Mouse (Mus musculus): ENCODE measurements around the gene Rufy1. TPM values are rescaled to one million over a fixed set of nuclear protein-coding genes. Genes with fewer than 3 reads are reported as not detected.
"Not testable (repeated sequence)": the region's sequence is repeated elsewhere in the genome, so short reads cannot be mapped to it uniquely, and the experiment has no call there.

The Rufy1 gene
- polyA plus RNA-seq, 1 experiment, result 2.3 TPM

DNA sequence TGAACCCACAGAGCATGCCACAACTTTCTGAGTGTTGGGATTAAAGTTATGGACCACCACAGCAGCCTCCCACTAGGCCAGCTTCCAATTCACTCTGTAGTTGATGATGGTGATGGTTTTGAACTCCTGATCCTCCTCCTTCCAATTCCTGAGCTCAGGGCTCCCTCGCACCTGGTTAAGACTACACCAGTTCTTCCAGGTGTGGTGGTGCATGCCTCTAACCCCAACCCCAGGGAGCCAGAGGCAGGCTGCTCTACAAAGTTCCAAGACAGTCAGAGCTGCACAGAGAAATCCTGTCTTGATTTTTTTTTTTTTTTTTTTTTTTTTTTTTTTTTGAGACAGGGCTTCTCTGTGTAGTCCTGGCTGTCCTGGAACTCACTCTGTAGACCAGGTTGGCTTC is 57.3 kb downstream of the Rufy1 start:
- Histone ChIP-seq H3K36me3 (replicated peaks; ENCODE audit: low read length) (peaks cover under 1% of the 10 kb centered on the region), H3K27me3 (replicated peaks) (no peaks in the 10 kb centered on the region), H3K9me3 (no peaks in the 10 kb centered on the region), H3K4me1 (peaks cover 41% of the 10 kb centered on the region), H3K4me3 (replicated peaks) (no peak overlapping the region)
- no peak for TF ChIP-seq GATA1 (IDR thresholded peaks at IDR 0.05; ENCODE audit: borderline replicate concordance, low read length)
- no peak for TF ChIP-seq FLI1 (IDR thresholded peaks at IDR 0.05; ENCODE audit: low read length)

DNA sequence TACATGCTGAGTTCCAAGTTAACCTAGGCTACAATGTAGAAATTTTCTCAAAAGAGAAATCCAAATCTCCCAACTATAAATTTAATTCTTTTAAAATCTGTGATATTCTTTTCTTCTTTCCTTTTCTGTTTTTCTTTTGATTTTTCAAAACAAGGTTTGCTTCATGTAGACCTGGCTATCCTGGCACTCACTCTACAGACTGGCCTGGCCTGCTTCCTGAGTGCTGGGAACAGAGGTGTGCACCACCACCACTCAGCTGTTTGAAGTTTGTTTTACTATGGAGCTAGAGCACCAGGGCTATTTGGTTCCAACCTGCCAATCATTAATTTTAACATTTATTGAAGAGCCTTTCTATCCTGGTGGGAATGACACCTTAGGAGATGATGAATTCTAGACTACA is 57.8 kb downstream of the Rufy1 start:
- TF ChIP-seq GATA1 (IDR thresholded peaks at IDR 0.05; ENCODE audit: borderline replicate concordance, low read length), result no peak
- Histone ChIP-seq H3K9me3 (no peaks in the 10 kb centered on the region), H3K36me3 (replicated peaks; ENCODE audit: low read length) (no peaks in the 10 kb centered on the region), H3K4me3 (replicated peaks) (no peak overlapping the region), H3K4me1 (peaks cover 46% of the 10 kb centered on the region), H3K27me3 (replicated peaks) (no peaks in the 10 kb centered on the region)

DNA sequence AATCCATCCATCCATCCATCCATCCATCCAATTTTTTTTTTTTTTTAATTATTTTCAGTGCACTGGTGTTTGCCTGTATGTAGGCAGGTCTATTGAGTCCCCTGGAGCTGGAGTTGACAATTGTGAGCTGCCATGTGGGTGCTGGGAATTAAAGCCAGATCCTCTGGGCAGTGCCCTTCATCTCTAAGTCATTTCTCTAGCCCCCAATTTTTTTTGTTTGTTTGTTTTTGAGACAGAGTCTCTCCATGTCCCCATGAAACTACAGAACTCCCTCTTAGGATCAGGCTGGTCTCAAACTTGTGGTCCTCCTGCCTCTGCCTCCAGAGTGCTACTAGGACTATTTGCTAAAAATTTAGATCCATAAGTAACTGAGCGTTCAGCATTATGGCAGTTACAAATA is 59.0 kb downstream of the Rufy1 start:
- Histone ChIP-seq H3K36me3 (replicated peaks; ENCODE audit: low read length) (no peaks in the 10 kb centered on the region), H3K9me3 (no peaks in the 10 kb centered on the region), H3K4me1 (peaks cover 52% of the 10 kb centered on the region), H3K4me3 (replicated peaks) (no peak overlapping the region), H3K27me3 (replicated peaks) (peaks cover 1% of the 10 kb centered on the region)
- TF ChIP-seq FLI1 (IDR thresholded peaks at IDR 0.05; ENCODE audit: low read length) (no peak), GATA1 (IDR thresholded peaks at IDR 0.05; ENCODE audit: borderline replicate concordance, low read length) (no peak)

DNA sequence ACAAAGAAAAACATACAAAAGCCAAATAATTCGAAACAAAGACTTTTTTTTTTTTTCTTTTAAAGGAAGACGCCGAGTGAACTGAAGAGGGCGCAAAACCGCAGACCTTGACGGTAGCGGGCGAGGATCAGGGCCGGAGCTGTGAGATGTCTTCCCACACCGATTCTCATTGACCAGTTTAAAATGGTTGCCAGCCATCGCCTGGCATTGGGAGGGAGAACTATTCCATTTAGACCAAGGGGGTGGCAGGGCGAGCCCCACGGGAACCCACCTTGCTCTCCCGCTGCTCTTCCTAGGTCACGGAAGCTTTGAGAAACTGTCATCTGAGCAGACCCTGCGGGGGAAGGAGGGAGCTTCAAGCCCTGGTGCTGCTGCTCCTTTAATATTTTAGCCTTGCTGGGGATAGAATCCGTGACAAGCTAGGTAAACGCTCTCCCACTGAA is 59.5 kb downstream of the Rufy1 start:
- Histone ChIP-seq H3K9me3 (no peaks in the 10 kb centered on the region), H3K27me3 (replicated peaks) (peaks cover 1% of the 10 kb centered on the region), H3K4me1 (peaks cover 48% of the 10 kb centered on the region), H3K36me3 (replicated peaks; ENCODE audit: low read length) (no peaks in the 10 kb centered on the region), H3K4me3 (replicated peaks) (peak overlapping the region; percentile 87)
- no peak for TF ChIP-seq GATA1 (IDR thresholded peaks at IDR 0.05; ENCODE audit: borderline replicate concordance, low read length)
- TF ChIP-seq FLI1 (IDR thresholded peaks at IDR 0.05; ENCODE audit: low read length), result no peak

DNA sequence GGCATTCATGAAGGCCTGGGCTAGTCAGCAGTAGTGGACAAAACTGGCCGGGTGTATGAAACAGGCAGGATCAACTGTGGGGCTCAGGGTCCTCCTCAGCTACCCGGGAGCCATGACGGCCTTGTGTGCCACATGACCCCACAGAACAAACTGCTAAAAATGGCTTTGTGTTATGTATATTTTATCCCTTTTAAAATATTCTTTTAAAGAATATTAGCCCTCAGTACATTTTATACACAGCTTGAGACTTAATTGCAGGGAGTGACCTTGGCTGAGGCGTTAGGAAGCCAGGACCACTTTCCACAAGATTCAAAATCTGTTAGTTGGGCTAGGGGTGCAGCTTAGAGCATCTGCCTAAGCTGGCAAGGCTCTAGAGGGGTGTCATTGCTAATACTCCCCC is 60.0 kb downstream of the Rufy1 start:
- TF ChIP-seq FLI1 (IDR thresholded peaks at IDR 0.05; ENCODE audit: low read length) (no peak), GATA1 (IDR thresholded peaks at IDR 0.05; ENCODE audit: borderline replicate concordance, low read length) (no peak)
- H3K4me1 ChIP-seq, result peaks cover 43% of the 10 kb centered on the region
- H3K4me3 ChIP-seq (replicated peaks), result peak overlapping the region; percentile 42
- no peaks in the 10 kb centered on the region for H3K9me3 ChIP-seq
- peaks cover 2% of the 10 kb centered on the region for H3K27me3 ChIP-seq (replicated peaks)
- H3K36me3 ChIP-seq (replicated peaks; ENCODE audit: low read length), result no peaks in the 10 kb centered on the region

DNA sequence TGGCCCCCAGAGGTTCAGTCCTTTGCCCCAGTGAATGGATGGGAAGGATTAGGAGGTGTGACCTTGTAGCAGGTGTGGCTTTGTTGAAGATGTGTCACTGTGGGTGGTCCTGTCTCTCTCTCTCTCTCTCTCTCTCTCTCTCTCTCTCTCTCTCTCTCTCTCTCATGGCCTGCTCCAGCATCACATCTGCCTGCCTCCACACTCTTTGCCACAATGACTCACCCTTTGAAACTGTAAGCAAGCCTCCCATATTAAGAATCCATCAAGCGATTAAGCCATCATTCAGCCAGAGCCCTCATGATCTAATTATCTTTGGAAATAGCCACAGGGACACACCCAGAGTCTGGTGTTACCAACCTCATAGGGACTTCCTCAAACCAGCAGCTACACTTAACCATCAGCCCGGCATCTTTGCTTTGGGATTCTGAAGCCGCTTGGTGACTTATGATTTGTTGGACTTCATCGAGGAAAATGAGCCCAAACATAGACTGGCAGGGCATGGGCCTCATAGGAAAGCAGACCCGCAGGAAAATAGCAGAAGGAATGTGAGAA is 61.5 kb downstream of the Rufy1 start:
- no peaks in the 10 kb centered on the region for H3K9me3 ChIP-seq
- peaks cover 3% of the 10 kb centered on the region for H3K27me3 ChIP-seq (replicated peaks)
- no peak overlapping the region for H3K4me3 ChIP-seq (replicated peaks)
- H3K36me3 ChIP-seq (replicated peaks; ENCODE audit: low read length), result no peaks in the 10 kb centered on the region
- TF ChIP-seq GATA1 (IDR thresholded peaks at IDR 0.05; ENCODE audit: borderline replicate concordance, low read length), result no peak
- H3K4me1 ChIP-seq, result peaks cover 43% of the 10 kb centered on the region

DNA sequence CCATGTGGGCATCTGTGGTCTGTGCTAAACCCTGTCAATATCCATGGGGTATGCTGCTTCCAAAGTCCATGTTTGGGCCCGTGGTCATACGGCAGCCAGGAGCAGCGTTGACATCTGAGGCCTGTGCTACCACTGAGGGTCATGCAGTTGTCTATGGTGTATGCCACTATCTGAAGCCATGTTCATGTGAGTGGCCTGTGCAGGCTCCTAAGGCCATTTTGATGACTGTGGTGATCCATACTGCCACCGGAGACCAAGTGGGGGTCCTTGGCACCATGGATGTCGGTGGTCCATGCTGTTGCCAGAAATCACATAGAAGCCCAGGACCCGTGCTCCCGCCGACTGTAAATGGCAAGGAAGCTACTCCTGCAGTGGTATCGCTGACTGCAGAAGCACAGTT is 63.4 kb downstream of the Rufy1 start:
- H3K4me1 ChIP-seq, result peaks cover 44% of the 10 kb centered on the region
- no peaks in the 10 kb centered on the region for H3K36me3 ChIP-seq (replicated peaks; ENCODE audit: low read length)
- no peak overlapping the region for H3K4me3 ChIP-seq (replicated peaks)
- H3K9me3 ChIP-seq, result peaks cover 7% of the 10 kb centered on the region; the same call in 1 of the 2 replicates
- peaks cover 7% of the 10 kb centered on the region for H3K27me3 ChIP-seq (replicated peaks)
- TF ChIP-seq GATA1 (IDR thresholded peaks at IDR 0.05; ENCODE audit: borderline replicate concordance, low read length) (no peak), FLI1 (IDR thresholded peaks at IDR 0.05; ENCODE audit: low read length) (no peak)

DNA sequence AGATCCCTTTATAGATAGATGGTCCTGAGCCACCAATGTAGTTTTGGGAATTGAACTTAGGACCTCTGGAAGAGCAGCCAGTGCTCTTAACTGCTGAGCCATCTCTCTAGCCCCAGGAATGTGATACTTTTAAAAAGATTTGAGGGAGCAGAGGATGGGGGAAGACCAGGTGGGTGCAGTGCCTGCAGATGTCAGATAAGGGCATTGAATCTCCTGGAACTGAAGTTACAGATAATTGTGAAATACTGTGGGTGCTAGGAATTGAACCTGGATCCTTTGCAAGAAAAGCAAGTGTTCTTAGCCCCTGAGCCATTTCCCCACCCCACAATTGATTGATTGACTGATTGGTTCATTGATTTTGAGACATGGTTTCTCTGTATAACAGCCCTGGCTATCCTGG is 65.6 kb downstream of the Rufy1 start:
- TF ChIP-seq GATA1 (IDR thresholded peaks at IDR 0.05; ENCODE audit: borderline replicate concordance, low read length) (no peak), FLI1 (IDR thresholded peaks at IDR 0.05; ENCODE audit: low read length) (no peak)

DNA sequence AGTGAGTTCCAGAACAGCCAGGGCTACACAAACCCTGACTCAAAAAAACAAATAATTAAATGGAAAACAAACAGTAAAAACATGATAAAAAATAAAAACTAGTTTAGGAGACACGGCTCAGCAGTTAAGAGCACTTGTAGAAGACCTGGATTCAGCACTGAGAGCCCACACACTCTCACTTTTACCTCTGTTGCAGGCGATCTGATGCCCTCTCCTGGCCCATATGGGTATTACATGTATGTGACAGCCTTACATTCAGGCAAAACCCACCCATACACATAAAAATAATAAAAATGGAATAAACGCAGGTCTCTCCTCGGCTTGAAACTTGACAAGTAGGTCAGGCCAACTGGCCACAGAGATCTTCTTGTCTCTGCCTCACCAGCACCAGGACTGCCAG is 66.4 kb downstream of the Rufy1 start:
- peaks cover 7% of the 10 kb centered on the region; the same call in 1 of the 2 replicates for H3K9me3 ChIP-seq
- H3K4me3 ChIP-seq (replicated peaks), result no peak overlapping the region
- no peak for TF ChIP-seq FLI1 (IDR thresholded peaks at IDR 0.05; ENCODE audit: low read length)
- TF ChIP-seq GATA1 (IDR thresholded peaks at IDR 0.05; ENCODE audit: borderline replicate concordance, low read length), result no peak
- peaks cover 21% of the 10 kb centered on the region for H3K27me3 ChIP-seq (replicated peaks)
- H3K4me1 ChIP-seq, result peaks cover 36% of the 10 kb centered on the region
- H3K36me3 ChIP-seq (replicated peaks; ENCODE audit: low read length), result no peaks in the 10 kb centered on the region

More for the DNA sequence above, 65.6 kb downstream of the Rufy1 start:
- Histone ChIP-seq H3K4me3 (replicated peaks) (no peak overlapping the region), H3K4me1 (peaks cover 36% of the 10 kb centered on the region), H3K9me3 (peaks cover 7% of the 10 kb centered on the region; the same call in 1 of the 2 replicates), H3K36me3 (replicated peaks; ENCODE audit: low read length) (no peaks in the 10 kb centered on the region), H3K27me3 (replicated peaks) (peaks cover 18% of the 10 kb centered on the region)

DNA sequence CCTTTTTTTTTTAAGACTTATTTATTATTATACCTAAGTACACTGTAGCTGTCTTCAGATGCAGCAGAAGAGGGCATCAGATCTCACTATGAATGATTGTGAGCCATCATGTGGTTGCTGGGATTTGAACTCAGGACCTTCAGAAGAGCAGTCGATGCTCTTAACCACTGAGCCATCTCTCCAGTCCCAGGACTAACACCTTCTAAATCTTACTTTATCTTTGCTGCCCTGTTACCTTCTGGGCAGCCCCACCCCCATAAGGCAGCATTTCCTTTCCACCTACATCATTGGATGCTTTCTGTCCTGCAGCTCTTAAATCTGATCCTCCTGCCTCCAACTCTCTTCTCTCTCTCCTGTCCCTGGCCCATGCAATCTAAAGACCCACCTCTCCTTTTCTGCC is 69.6 kb downstream of the Rufy1 start:
- H3K36me3 ChIP-seq (replicated peaks; ENCODE audit: low read length); H3K4me3 ChIP-seq (replicated peaks); H3K9me3 ChIP-seq: not testable (repeated sequence)
- Histone ChIP-seq H3K4me1 (peaks cover 32% of the 10 kb centered on the region), H3K27me3 (replicated peaks) (peaks cover 35% of the 10 kb centered on the region)

All from megakaryocyte, embryonic 14.5 days (primary cell).